Mouse (Mus musculus) right cerebral cortex, postnatal 4 days (tissue): Measurements from ENCODE around the gene Exoc3l4.
A peak's percentile ranks its signal among the peaks of the same experiment; 100 is the strongest.

Experiments used
- DNase-seq: peaks from one replicate; pipeline ENCODE4 v3.0.0-alpha.2; 2022

Gene Exoc3l4

DNA sequence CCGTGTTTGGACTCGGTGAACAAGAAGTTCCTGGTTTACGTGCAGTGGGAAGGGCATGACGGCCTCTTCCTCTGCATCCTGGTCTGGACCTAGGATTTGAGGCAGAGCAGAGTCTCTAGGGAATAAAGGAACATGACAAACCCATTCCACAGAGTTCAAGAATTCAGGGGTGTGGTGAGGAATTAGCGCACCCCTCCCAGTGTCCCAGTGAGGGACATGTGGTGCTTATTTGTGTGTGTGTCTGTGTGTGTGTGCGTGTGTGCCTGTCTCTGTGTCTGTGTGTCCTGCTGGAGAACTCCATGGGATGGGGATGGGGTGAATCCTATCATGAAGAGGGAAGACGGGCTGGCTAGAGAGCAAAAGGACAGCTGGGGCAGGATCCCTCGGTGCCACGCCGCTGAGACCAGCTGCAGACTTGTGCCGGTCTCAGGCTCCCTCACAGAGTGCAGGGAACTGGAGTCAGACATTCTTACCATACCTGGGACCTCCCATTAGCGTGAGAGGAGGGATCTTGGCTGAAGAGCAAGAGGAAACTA, 38.6 kb downstream of the Exoc3l4 start:
- no peak for DNase-seq

DNA sequence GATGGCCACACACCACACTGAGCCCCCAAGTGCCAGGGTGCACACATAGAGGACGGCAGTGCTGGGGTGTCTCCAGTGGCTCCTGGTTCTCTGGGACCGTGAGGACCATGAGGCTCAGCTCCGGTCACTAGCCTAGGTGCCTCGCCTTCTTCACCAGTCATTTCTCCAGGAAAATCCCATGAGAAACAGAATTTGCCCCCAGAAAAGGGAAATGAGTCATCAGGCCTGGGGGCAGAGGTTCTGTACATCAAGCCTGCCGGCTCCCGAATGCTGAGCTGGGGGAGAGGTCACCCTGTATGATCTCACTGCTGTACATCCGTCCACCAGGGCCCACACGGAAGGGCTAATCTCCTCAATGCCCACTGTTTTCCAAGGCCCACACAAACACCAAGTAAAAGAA, 39.0 kb downstream of the Exoc3l4 start:
- no peak for DNase-seq

DNA sequence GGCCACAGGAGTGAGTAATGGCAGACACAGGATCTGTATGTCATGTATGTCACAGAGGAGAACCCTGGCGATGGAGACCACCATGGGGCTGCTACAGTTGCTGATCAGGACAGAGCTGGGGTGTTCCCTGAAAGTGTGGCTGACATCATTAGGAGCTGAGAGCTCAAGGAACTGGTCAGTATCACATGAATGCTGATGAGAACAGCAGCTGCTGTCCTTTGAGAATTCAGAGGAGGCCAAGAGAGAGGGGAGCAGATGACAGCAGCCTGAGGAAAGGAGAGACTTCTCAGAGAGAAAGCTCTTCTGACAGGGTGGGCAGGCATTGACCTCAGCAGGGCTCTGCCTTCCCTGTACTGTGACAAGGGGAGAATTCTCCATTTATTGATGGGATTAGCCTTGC, 40.9 kb downstream of the Exoc3l4 start:
- DNase-seq = no peak

DNA sequence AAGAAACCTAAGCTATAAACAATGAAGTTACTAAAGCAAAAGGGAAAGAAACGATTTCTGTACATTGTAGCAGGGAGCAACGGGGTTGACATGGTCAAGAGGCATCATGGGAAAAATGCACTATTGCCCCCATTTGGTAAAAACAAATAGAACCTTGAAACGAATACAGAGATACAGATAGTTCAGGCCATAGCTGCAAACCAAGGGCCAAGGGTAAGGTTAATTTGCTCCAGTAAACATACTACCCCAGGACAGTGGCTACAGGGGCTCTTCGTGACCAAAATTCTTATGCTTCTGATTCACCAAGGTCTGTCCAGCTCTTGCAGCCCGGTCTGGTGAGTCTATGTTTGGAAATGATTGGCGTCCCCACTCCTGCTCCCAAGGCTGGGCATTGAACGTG, 46.8 kb downstream of the Exoc3l4 start:
- DNase-seq = no peak

DNA sequence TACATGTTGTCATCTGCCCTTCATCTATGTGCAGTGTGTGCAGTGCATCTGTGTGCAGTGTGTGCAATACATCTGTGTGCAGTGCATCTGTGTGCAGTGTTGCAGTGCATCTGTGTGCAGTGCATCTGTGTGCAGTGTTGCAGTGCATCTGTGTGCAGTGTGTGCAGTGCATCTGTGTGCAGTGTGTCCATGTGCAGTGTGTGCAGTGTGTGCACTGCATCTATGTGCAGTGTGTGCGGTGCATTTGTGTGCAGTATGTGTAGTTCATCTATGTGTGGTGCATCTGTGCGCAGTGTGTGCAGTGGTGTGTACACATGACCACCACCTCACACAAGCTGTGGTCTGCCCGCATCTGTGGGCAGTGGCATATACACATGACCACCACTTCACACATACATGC, 49.6 kb downstream of the Exoc3l4 start:
- no peak for DNase-seq

DNA sequence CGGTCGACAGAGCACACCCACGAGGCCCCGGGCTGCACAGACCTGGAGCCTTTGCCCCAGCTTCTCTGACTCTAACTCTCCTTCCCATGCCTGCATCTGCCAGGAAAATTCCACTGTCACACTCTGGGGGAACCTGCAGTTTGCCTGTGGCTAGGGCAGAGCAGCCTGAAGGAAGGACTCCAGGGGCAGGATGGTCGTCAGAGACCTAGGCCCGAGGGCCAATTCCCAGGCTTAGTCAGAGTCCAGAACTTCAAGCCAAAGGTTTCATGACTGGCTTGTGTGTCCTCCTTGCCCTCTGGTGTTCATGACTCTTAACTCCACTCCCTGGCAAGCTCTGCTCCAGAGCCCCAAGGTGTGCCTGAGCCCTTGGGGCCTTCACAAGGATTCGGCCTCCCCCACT, 51.4 kb downstream of the Exoc3l4 start:
- DNase-seq = no peak

DNA sequence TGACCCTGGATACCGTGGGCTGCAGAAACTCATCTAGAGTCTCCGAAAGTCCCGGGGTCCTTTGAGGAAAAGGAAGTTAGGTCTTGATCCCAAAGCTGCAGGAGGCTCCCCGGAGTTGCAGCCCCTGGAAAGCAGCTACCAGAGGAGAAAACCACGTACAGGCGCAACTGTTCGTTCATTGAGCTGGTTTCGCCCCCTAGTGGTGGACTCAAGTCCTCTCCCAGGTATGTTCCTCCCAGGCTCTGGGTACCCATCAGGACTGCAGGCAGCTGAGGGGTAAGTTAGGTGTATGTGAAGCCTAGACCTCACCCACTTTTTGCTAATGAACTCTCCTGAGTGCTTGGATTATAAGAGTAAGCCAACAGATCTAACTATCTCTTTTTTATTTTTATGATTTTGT, 52.7 kb downstream of the Exoc3l4 start:
- DNase-seq = peak; percentile 69

DNA sequence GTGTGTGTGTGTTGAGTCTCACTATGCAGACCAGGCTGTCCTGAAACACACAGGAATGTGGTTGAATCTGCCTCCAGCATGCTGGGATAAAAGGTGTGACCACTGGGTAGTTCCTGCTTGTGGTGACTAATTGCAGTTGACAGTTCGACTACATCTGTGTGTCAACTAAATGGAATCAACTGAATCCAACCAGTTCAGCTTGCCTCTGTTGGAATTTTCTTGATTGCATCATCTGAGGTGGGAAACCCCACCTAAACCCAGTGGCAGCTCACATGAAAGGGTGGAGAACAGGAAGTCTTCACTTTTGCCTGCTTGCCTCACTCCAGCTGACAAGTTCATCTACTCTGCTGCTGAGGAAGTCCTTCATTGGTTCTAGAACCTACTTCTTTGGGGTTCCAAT, 54.3 kb downstream of the Exoc3l4 start:
- DNase-seq = no peak

DNA sequence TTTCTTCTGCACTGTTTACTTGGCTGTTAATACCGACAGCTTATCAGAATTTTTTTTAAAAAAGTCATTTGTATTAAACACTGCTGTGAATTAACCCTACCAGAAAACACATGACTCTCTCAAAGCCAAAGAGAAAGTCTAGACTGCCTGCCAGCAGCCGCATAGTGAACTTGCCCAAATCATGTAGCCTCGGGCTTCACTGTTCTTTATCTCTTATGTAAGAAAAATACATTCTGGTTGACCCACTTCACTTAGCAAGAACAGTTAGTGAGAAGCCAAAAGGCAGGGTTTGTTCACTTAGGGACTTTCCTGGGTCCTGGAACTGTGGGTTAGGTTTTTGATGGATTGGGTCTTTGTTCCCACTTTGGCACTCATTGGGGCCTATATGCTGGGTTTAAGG, 54.9 kb downstream of the Exoc3l4 start:
- DNase-seq = no peak

DNA sequence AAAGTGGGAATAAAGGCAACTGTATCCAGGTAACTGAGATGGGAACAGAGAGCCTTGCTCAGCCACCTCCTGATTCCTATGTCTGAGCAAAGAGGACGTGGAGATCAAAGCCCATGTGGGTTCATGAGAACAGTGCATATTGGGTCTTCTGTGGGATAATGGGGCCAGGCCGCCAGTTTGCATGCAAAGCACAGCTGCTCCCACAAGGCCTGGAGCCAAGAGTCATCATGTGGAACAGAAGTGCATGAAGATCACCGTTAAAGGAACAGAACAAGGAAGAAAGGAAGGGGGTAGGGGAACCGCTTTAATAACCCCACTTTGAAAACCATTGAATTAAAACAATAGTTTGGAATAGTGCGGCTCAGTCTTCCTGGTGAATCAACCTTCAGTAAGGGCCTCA, 56.1 kb downstream of the Exoc3l4 start:
- no peak for DNase-seq

DNA sequence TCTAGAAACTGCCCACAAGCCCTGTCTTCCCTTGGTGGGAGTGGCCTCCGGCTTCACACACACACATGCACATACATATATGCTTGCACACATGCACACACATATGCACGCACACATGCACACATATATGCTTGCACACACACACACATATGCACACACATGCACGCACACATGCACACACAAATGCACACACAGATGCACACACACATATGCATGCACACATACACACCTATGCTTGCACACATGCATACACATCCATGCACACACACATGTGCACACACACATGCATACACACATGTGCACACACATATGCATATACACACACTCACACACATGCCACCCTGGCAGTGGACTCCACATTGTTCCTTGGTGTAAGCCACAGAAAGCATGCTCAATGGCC, 57.6 kb downstream of the Exoc3l4 start:
- no peak for DNase-seq

DNA sequence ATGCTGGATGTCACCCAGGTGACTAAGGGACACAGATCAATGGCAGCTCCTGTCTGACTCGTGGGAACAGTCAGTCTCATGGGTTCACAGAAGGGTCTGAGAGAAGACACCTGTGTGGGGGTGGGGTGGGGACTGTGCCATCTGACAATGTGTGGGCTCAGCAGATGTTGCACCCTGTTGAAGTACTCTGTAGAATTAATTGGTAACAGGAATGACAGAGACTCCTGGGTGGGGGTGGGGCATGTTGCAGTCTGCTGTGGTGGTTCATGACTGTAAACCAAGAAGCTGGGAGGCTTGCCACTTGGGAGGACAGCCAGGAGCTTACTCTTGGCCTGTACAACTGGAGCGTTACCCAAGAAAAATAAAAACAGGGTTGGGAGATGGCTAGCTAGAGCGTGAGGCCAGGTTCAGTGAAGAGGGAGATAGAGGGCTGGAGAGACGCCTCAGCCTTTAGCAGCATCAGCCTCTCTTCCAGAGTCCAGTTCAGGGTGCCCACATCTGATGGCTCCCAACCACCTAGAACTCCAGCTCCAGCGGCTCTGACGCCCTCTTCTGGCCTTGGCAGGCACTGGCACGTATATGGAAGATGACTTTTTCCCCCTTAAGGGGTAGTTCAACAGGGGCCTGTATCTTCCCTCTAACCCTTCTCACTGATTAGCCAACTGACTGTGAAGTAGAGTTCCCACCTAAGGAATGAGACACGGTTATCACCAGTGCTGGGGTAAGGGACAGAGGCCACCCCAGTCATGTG, 58.3 kb downstream of the Exoc3l4 start:
- DNase-seq = peak; percentile 66

DNA sequence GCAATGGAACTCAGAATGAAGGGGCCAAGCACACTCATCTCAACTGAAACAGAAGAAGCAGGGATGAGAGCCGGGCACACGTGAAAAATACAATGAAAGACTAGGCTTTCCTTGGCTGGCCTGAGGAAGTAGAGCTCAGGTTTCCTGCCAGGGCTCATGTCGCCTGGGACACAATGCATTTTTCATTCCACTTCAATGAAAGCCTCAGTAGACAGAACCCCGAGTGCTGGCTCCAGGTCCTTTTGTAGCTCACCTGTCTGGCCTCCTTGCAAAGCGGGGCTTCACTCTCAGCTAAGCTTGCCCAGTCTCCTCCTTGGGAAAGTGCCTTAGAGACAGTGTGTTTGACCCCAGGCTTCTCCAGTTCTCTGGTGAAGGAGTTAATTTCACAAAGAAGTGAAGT, 62.1 kb downstream of the Exoc3l4 start:
- no peak for DNase-seq

DNA sequence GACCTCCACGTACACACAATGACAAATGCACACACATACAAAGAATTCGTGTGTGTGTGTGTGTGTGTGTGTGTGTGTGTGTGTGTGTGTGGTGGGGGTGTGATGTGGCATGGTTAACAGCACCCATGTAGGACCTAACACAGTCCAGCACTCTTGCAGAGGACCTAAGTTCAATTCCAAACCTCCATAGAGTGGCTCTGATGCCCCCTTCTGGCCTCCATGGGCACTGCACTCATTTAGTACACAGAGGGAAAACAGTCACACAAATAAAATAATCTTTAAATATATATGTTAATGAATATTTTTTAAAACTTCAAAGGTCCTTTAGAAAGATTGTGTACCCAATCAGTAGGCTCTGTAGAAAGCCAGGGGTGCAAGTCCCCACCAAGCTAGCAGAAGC, 63.1 kb downstream of the Exoc3l4 start:
- DNase-seq = peak; percentile 65
